Mouse (Mus musculus) bone marrow macrophage, adult 2 months (primary cell): Measurements from ENCODE around the gene Cadps. TPM values are rescaled to one million over a fixed set of nuclear protein-coding genes. Genes with fewer than 3 reads are reported as not detected.

Experiments
- H3K27ac ChIP-seq: 2 replicates; pipeline ENCODE4 v1.5.1; 2012; ENCODE audit warnings: low read depth, low read length; ENCODE audit not compliant: insufficient read depth
- H3K4me1 ChIP-seq: 2 replicates; pipeline ENCODE4 v1.6.1; 2012; ENCODE audit warnings: low read length; ENCODE audit not compliant: control insufficient read depth, insufficient read depth
- H3K4me3 ChIP-seq: 2 replicates; pipeline ENCODE4 v1.5.1; 2012; ENCODE audit warnings: mild to moderate bottlenecking, low read length, moderate library complexity; ENCODE audit not compliant: insufficient read depth
- CTCF ChIP-seq: IDR thresholded peaks from 2 replicates; pipeline ENCODE4 v1.5.1; 2012; ENCODE audit warnings: low read depth, mild to moderate bottlenecking, low read length, moderate library complexity
- POLR2A ChIP-seq: IDR thresholded peaks from 2 replicates; pipeline ENCODE4 v1.6.1; 2012; ENCODE audit warnings: mild to moderate bottlenecking, low read depth, low read length, borderline replicate concordance
- polyA plus RNA-seq: library from polyadenylated mRNA; stranded (reverse); fragments of >200 nt; gene quantifications from 2 replicates; pipeline ENCODE4 v1.2.4, GENCODE M21; 2012; ENCODE audit not compliant: missing spikeins, insufficient read depth, insufficient read length

The Cadps gene
- polyA plus RNA-seq, 1 experiment = not detected

GRCm38 (mm10) chr14:12345241-12345921 lies 477.5 kb downstream of the Cadps start:
- no peak for TF ChIP-seq POLR2A
- TF ChIP-seq CTCF = no peak
- H3K27ac ChIP-seq = no peak overlapping the region
- H3K4me3 ChIP-seq = no peak overlapping the region
- peaks cover 8% of the 10 kb centered on the region for H3K4me1 ChIP-seq

DNA sequence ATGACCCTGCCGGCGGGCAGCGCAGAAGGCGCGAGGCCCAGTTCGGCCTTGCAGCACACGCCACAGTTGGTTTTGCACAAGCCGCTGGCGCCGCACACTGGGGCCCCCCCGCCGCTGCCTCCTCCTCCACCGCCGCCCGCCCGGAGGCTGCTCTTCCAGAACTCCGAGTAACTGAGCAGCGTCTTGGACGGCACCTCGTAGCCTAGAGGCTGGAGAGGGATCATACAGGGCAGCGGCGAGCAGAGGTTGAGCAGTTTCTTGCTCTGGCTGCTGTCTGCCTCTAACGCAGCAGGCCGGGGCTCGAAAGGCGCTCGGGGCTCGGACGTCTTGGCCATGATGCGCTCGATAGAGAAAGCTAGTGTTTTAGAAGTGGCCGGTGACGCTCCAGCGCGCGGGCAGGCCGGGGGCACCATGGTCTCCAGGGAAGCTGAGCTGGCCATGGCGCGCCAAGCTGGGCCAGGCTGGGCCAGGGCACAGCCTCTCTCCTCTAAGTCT lies 478.1 kb downstream of the Cadps start:
- Histone ChIP-seq H3K4me1 (peaks cover 11% of the 10 kb centered on the region), H3K4me3 (no peak overlapping the region), H3K27ac (no peak overlapping the region)
- TF ChIP-seq CTCF (no peak), POLR2A (no peak)

GRCm38 (mm10) chr14:12344061-12344745 lies 478.7 kb downstream of the Cadps start:
- H3K4me3 ChIP-seq = no peak overlapping the region
- no peak for TF ChIP-seq POLR2A

DNA sequence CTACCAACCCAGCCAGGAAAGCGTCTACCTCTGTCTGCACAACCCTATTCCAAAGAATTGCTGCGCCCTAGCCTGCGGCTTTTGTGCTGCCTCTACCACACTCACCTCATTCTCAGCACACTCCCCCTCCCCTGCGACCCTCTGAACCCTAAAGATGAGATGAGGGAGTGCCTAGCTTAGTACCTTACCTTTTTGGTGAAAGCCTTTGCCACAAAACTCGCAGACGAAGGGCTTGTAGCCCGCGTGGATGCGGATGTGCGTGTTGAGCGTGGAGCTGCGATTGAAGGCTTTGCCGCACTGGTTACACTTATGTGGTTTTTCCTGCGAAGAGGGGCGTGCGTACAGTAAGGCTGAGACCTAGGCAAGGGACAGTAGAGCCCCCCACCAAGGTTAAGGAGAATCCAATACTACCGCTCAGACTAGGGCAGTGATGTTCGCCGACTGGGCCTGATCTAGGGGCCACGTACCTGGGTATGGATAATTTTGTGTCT lies 479.4 kb downstream of the Cadps start:
- TF ChIP-seq CTCF = no peak
- TF ChIP-seq POLR2A = no peak
- H3K4me3 ChIP-seq = no peak overlapping the region
- peaks cover 11% of the 10 kb centered on the region for H3K4me1 ChIP-seq
- H3K27ac ChIP-seq = no peak overlapping the region

More at GRCm38 (mm10) chr14:12344061-12344745, 478.7 kb downstream of the Cadps start:
- Histone ChIP-seq H3K4me1 (peaks cover 11% of the 10 kb centered on the region), H3K27ac (no peak overlapping the region)

DNA sequence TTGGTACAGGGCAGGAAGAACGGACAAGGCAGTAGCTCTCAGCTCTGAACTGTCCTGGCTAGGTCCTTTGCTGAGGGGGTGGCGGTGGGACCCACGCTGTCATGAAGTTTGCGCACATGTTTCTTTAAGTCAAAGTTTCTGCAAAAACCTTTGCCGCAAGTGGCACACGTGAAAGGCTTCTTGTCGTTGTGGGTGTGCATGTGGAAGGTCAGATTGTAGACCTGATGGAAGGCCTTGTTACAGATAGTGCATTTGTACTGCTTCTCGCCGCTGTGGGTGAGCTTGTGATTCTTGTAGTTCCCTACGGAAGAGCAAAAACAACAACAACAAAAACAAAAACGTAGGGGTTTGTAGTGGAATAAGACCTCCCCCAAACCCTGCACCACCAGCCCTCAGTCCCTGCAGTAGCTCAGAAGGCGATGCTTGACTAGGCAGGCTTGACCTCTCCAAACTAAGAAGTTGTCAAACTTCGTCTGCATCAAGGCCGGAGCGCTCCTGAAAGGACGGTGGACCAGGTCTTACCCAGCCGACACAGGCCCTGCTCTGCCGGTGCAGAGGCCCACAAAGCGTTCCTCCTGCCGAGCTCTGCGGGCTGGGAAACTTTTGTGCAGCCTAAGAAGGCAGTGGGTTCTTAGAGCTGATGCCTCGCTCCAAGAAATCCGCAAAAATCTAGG lies 480.3 kb downstream of the Cadps start:
- Histone ChIP-seq H3K4me1 (peaks cover 11% of the 10 kb centered on the region), H3K27ac (no peak overlapping the region), H3K4me3 (no peak overlapping the region)
- TF ChIP-seq POLR2A (no peak), CTCF (no peak)

DNA sequence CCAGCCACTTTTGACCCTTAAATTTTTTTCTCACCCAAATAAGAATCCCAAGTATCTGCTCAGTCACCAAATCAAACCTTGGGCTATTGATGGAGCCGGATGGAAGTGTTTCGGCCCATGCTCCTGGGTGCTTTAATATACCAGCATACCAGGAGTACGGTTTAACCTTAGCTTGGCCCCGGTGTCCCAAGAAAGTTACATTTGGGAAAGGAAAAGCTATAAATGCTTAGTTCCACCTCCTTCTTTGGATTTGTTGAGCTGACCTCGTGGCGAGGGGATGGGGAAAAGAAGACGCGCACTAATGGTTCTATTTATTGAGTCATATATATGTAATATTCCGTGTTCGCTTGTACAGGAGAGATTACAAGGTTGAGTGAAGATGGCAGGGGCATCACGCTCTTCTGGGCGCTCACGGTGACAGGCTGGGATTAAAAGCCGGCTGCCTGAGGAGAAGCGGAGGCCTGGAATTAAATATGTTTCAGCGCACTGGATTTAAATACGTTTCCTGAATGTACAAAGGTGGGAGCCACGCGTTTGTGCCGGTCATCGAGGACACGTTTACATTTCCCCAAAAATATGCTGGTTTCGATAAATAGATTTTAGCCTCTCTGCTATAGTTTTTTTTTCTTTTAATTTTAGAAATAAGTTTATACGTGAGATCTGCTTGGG lies 481.0 kb downstream of the Cadps start:
- Histone ChIP-seq H3K27ac (no peak overlapping the region), H3K4me3 (peak overlapping the region; percentile 22; the same call in 1 of the 2 replicates)
- TF ChIP-seq POLR2A = no peak
- no peak for TF ChIP-seq CTCF

GRCm38 (mm10) chr14:12341075-12341788 lies 481.6 kb downstream of the Cadps start:
- Histone ChIP-seq H3K27ac (no peak overlapping the region), H3K4me3 (peak overlapping the region; percentile 22), H3K4me1 (peaks cover 11% of the 10 kb centered on the region)
- TF ChIP-seq CTCF (no peak; the same call in 1 of the 2 replicates), POLR2A (no peak)

More for the DNA sequence above, 481.0 kb downstream of the Cadps start:
- peaks cover 11% of the 10 kb centered on the region for H3K4me1 ChIP-seq

DNA sequence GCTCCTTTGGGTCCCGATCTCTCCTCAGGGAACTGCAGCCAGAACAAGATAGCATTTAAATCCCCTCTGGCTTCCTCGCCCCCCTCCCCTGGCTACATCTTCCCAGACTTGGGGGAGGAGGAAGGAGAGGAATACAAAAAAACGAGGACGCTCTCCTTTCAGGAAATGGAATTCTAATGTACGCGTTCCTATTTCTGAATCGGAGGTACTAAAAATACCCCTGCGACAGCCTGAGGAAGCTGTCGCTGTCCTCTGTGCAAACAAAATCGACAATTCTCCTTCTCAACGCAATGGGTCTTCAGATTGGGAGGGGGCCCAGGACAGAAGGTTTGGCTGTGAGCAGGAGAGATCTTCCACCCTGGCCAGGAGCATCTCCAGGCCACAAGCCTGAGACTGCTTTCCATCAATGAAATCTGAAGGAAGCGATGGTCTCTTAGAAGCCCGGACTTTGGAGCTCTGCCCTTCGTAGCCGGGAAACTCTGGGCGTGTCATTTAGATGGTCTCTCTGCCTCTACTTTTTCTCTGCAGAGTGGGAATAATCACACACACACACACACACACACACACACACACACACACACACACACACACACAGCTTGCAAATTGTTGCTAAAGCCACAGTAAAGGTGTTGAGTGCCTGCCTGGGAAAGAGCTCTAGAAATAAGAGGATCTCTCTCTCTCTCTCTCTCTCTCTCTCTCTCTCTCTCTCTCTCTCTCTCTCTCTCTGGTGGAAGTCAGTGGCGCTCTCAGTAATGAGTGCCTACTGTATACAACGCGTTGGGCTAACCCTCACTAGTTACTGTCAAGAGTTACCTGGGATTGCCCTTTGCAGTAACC lies 482.4 kb downstream of the Cadps start:
- H3K4me1 ChIP-seq = peaks cover 11% of the 10 kb centered on the region
- peak overlapping the region; percentile 22 for H3K4me3 ChIP-seq
- TF ChIP-seq CTCF = no peak
- TF ChIP-seq POLR2A = no peak
- no peak overlapping the region for H3K27ac ChIP-seq
